Mouse (Mus musculus): ENCODE measurements around the gene Wsb2. TPM values are rescaled to one million over a fixed set of nuclear protein-coding genes. Genes with fewer than 3 reads are reported as not detected.
A peak's percentile ranks its signal among the peaks of the same experiment; 100 is the strongest.
"Not testable (repeated sequence)": the region's sequence is repeated elsewhere in the genome, so short reads cannot be mapped to it uniquely, and the experiment has no call there.

Gene Wsb2
- polyA plus RNA-seq, 1 experiment from 2014 or later: 69.8 TPM

DNA sequence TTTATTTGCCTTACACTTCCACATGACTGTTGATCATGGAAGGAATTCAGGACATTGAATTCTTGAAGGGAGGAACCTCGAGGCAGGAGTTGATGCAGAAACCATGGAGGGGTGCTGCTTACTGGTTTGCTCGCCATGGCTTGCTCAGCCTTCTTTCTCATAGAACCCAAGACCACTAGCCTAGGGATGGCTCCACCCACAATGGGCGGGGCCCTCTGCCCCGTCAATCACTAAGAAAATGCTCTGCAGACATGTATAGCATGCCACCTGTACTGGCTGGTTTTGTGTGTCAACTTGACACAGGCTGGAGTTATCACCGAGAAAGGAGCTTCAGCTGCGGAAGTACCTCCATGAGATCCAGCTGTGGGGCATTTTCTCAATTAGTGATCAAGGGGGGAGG, 17.0 kb upstream of the Wsb2 start:
- Histone ChIP-seq H3K36me3 (peaks cover 21% of the 10 kb centered on the region), H3K4me2 (no peak overlapping the region), H3K9ac (no peak overlapping the region), H3K4me3 (no peak overlapping the region), H3K9me3 (no peaks in the 10 kb centered on the region), H3K4me1 (no peaks in the 10 kb centered on the region), H3K27ac (no peak overlapping the region), H3K27me3 (no peaks in the 10 kb centered on the region)
- 74% methylated on average over 6 of the region's 6 CpGs for WGBS
- ATAC-seq (ENCODE audit: borderline replicate concordance, extremely low read depth, low FRiP score, low TSS enrichment): no peak

DNA sequence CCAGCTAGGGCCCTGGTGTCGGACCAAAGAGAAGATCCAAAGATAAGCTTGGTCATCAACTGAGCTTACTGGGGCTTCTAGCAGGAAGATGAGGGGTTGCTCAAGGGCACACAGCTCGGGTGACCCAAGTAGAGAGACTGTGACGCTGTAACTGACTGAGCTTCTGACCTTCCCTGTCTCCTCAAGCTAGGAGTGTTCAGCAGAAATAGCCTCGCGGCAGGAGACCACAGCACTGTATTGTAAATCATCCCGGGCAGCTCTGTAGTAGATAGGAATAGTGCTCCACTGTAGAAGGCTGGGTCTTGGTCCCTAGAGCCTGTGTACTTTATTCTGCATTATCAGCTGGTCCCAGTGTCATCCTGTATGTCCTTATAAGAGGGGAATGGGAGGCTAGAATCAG, 15.2 kb upstream of the Wsb2 start:
- 71% methylated on average over 6 of the region's 6 CpGs for WGBS
- no peak for ATAC-seq (ENCODE audit: borderline replicate concordance, extremely low read depth, low FRiP score, low TSS enrichment)

DNA sequence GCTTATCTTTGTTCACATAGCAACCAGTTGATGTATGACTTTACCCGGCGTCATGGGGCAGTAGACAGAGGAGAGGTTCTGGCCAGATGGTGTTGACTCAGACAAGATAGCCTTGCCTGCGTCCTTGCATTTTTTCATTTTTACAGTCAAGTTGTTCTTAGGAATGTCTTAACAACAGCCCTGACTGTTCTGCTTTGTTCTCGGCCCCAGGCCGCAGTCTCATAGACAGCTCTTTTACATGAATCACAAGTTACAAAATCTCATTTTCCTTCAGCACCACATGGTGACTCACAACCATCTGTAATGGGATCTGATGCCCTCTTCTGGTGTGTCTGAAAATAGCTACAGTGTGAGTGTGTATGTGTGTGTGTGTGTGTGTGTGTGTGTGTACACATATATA, 12.6 kb upstream of the Wsb2 start:
- not testable (repeated sequence) for H3K27ac ChIP-seq; H3K27me3 ChIP-seq; ATAC-seq (ENCODE audit: borderline replicate concordance, extremely low read depth, low FRiP score, low TSS enrichment); H3K9me3 ChIP-seq; H3K4me3 ChIP-seq; H3K9ac ChIP-seq; H3K4me2 ChIP-seq; H3K4me1 ChIP-seq
- H3K36me3 ChIP-seq: peaks cover 16% of the 10 kb centered on the region; the same call in 1 of the 2 replicates
- WGBS: 83% methylated on average over 5 of the region's 5 CpGs

More for the DNA sequence above, 15.2 kb upstream of the Wsb2 start:
- no peak overlapping the region for H3K9ac ChIP-seq
- H3K4me1 ChIP-seq: no peaks in the 10 kb centered on the region
- no peaks in the 10 kb centered on the region for H3K9me3 ChIP-seq
- no peak overlapping the region for H3K4me3 ChIP-seq
- no peaks in the 10 kb centered on the region for H3K27me3 ChIP-seq
- no peak overlapping the region for H3K4me2 ChIP-seq
- peaks cover 16% of the 10 kb centered on the region for H3K36me3 ChIP-seq
- no peak overlapping the region for H3K27ac ChIP-seq

DNA sequence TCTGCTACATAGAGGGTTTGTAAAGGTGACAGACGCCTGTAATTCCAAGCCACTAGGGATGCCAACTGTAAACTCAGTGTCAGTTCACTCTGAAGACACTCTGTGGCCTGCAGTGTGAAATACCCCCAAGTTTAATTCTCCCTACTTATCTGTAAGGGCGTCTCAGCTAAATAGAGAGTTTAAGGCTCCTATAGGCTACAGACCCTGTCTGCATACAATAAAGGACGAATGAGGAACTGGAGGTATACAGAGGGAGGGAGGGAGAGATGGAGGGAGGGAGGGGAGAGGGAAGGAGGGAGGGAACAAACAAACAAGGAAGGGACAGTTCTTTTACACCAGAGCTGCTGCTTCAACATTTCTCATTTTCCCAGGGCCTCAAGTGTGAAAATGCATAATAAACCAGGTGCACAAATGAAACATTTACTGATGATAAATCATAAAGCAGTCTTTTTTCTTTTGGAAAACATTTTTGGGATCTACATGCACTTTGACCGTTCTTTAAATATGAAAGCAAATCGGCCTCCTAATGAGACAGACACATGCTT, 11.6 kb upstream of the Wsb2 start:
- Histone ChIP-seq H3K4me1 (no peaks in the 10 kb centered on the region), H3K9ac (no peak overlapping the region), H3K9me3 (no peaks in the 10 kb centered on the region), H3K36me3 (peaks cover 18% of the 10 kb centered on the region; the same call in 1 of the 2 replicates), H3K4me2 (no peak overlapping the region), H3K27ac (no peak overlapping the region), H3K4me3 (no peak overlapping the region), H3K27me3 (no peaks in the 10 kb centered on the region)
- WGBS: 77% methylated on average over 5 of the region's 5 CpGs
- no peak for ATAC-seq (ENCODE audit: borderline replicate concordance, extremely low read depth, low FRiP score, low TSS enrichment)

DNA sequence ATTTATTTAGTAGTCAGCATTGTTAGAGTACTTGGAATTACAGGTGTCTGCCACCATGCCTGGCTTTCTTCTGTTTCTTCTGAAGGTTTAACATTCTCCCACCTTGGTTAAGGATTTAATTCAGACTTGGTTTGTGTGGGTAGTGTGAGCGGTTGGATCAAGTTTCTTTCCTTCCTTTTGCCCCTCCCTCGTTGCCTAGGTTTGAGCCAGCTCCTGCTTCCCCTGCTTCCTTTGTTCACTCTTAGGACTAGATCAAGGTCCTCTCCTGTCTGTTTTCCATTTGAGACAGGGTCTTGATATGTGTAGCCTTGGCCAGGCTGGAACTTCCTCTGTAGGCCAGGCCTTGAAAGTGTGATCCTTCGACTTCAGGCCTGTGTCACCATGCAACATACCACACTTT, 10.8 kb upstream of the Wsb2 start:
- no peak overlapping the region for H3K9ac ChIP-seq
- peaks cover 18% of the 10 kb centered on the region; the same call in 1 of the 2 replicates for H3K36me3 ChIP-seq
- no peak for ATAC-seq (ENCODE audit: borderline replicate concordance, extremely low read depth, low FRiP score, low TSS enrichment)
- 47% methylated on average over 3 of the region's 3 CpGs for WGBS
- no peaks in the 10 kb centered on the region for H3K27me3 ChIP-seq
- no peak overlapping the region for H3K4me3 ChIP-seq
- H3K4me2 ChIP-seq: no peak overlapping the region
- no peaks in the 10 kb centered on the region for H3K4me1 ChIP-seq
- H3K27ac ChIP-seq: no peak overlapping the region
- H3K9me3 ChIP-seq: no peaks in the 10 kb centered on the region

DNA sequence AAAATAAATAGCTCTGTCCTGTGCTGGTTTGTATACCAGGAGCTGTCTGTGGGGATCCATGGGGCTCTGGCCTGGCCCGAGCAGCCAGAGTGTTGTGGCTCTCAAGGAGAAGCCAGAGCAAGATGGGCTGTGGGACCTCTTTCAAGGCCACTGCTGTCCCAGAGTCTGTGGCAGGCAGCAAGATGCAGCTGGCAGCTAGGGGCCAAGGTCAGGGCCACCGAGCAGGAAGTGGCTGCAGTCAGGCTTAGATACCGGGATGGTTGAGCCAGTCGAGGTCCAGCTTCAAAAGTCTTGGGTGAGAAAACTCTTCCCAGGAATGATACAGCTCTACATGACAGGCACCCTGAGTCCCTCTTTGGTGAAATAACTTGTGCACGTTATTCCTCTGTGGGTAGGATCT, 10.1 kb upstream of the Wsb2 start:
- 76% methylated on average over 5 of the region's 5 CpGs for WGBS
- no peak overlapping the region for H3K27ac ChIP-seq
- no peak for ATAC-seq (ENCODE audit: borderline replicate concordance, extremely low read depth, low FRiP score, low TSS enrichment)

DNA sequence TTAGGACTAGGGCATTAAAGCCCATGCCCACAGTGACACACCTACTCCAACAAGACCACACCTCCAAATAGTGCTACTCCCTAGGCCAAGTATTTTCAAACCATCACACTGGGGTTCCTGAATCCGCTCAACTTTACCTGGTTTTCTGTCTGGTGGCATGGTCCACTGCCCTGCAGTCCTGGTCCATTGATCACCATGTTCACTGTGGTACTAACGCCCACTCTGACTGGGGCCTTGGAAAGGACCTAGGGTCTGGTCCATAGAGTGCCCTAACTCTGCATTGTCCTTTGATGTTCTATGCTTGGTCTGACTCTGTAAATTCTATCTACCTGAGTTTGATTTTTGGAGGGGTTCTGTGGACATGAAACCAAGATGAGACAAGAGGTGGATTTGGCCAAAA, 9.3 kb upstream of the Wsb2 start:
- Histone ChIP-seq H3K4me2 (no peak overlapping the region), H3K27me3 (no peaks in the 10 kb centered on the region), H3K4me3 (no peak overlapping the region), H3K9ac (no peak overlapping the region), H3K4me1 (no peaks in the 10 kb centered on the region), H3K9me3 (no peaks in the 10 kb centered on the region), H3K36me3 (peaks cover 18% of the 10 kb centered on the region; the same call in 1 of the 2 replicates), H3K27ac (no peak overlapping the region)
- 93% methylated on average over 2 of the region's 2 CpGs for WGBS
- no peak for ATAC-seq (ENCODE audit: borderline replicate concordance, extremely low read depth, low FRiP score, low TSS enrichment)

More for the DNA sequence above, 10.1 kb upstream of the Wsb2 start:
- Histone ChIP-seq H3K9me3 (no peaks in the 10 kb centered on the region), H3K4me2 (no peak overlapping the region), H3K36me3 (peaks cover 18% of the 10 kb centered on the region; the same call in 1 of the 2 replicates), H3K9ac (no peak overlapping the region), H3K4me1 (no peaks in the 10 kb centered on the region), H3K4me3 (no peak overlapping the region), H3K27me3 (no peaks in the 10 kb centered on the region)

DNA sequence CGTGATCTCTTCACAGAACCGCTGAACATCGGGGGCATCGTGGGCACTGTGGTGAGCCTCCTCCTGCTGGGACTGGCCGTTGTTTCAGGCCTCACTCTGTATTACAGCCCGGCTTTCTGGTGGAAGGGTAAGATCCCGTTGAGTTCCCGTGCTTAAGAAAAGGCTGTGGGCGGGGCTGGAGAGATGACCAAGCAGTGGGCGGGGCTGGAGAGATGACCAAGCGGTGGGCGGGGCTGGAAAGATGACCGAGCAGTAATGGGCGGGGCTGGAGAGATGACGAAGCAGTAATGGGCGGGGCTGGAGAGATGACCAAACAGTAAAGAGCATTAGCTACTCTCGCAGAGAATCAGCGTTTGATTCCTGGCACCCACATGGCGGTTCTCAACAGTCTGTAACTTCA, 8.8 kb upstream of the Wsb2 start:
- Histone ChIP-seq H3K4me2 (no peak overlapping the region), H3K4me1 (no peaks in the 10 kb centered on the region), H3K4me3 (no peak overlapping the region), H3K9me3 (no peaks in the 10 kb centered on the region), H3K36me3 (peaks cover 18% of the 10 kb centered on the region; the same call in 1 of the 2 replicates), H3K9ac (no peak overlapping the region), H3K27me3 (no peaks in the 10 kb centered on the region), H3K27ac (no peak overlapping the region)
- WGBS: 39% methylated on average over 19 of the region's 19 CpGs
- peak; percentile 65; the same call in 1 of the 2 replicates for ATAC-seq (ENCODE audit: borderline replicate concordance, extremely low read depth, low FRiP score, low TSS enrichment)

DNA sequence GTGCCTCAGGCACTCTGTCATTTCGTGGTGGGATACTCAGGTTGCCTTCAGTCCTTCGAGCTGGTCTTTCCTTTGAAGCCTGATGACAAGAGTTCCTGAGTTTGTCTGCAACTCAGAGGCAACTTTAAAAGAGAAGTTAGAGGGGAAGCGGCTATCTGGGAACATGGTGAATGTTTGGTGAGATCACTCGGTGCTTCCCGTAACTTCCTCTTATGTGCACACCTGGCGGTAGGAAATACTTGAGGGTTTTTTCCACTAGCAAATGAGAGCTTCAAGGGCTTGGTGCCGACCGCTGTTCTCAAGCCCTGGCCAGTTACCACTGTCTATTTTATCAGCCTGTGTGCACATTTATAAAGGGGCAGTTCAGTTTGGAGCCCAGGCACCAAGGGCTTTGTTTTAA, 3.0 kb upstream of the Wsb2 start:
- H3K36me3 ChIP-seq: peaks cover 6% of the 10 kb centered on the region; the same call in 1 of the 2 replicates
- peaks cover 33% of the 10 kb centered on the region for H3K4me1 ChIP-seq
- ATAC-seq (ENCODE audit: borderline replicate concordance, extremely low read depth, low FRiP score, low TSS enrichment): no peak
- no peaks in the 10 kb centered on the region for H3K9me3 ChIP-seq
- H3K27ac ChIP-seq: no peak overlapping the region
- H3K4me3 ChIP-seq: no peak overlapping the region
- no peak overlapping the region for H3K4me2 ChIP-seq
- H3K27me3 ChIP-seq: no peaks in the 10 kb centered on the region
- no peak overlapping the region for H3K9ac ChIP-seq
- 53% methylated on average over 8 of the region's 8 CpGs for WGBS

DNA sequence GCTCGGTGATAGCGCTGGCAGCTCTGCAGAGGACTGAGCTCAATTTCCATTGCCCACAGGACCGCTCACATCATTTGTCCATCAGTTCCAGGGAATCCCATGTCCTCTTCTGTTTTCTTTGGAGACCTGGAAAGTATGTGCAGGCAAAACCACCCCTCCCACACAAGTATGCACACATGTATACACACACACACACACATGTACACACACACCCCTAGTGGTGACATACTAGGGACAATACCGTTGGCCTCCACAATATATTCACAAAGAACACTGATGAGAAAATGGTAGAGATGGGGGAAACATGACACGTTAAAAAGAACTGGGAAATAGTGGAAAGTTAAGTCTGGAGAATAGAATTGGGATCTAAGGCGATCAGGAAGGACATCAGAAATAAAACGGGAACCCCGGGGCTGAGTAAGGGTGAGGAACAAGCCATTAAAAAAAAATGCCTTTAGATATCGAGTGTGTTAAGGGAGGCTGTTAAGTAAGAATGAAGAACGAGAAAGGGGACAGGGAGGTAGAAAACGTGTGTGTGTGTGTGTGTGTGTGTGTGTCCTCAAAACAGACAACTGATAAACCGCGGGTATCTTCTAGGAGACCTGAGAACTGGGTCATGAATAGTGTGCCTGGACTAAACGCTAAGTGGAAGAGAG, 1.3 kb upstream of the Wsb2 start:
- Histone ChIP-seq H3K36me3 (no peaks in the 10 kb centered on the region; the same call in 1 of the 2 replicates), H3K9me3 (no peaks in the 10 kb centered on the region), H3K4me3 (peak overlapping the region; percentile 98; the same call in 1 of the 2 replicates), H3K27me3 (no peaks in the 10 kb centered on the region), H3K4me2 (peak overlapping the region; percentile 86), H3K27ac (peak overlapping the region; percentile 96), H3K9ac (no peak overlapping the region), H3K4me1 (peaks cover 50% of the 10 kb centered on the region)
- no peak for ATAC-seq (ENCODE audit: borderline replicate concordance, extremely low read depth, low FRiP score, low TSS enrichment)
- WGBS: 28% methylated on average over 14 of the region's 14 CpGs

DNA sequence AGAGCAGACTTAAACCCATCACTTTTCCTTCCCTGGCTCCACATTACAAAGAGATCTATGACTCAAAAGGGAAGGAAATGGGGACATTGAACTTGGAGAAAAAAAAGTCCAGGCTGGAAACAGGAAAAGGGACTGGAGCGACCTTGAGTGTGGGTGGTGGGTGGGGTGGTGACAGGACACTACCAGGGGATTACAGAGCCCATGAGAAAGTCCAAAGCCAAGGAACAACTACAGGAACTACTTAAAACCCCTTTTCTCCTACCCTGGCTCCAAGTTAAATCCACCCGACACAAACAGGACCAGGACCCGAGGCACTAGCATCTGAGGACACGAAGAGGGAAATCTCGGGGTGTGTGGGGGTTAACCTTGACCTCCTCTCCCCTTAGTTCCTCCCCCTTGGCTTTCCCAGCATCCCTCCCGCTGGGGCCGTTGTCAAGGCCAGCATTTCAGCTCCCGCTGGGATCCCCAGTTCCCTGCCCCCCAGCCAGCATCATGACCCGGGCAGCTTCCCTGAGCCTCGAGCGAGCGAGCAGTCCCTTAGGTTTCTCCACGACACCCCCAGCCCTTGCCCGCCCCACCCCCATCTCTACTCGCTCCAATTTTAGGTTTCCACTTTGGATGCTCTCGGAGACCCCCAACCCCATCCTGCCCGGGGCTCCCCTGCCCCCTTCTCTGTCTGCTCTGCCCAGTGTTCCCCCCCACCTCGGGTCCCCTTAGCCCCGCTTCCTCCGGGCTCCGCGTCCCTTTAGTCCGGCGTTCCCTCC, 557 bp upstream of the Wsb2 start:
- H3K9me3 ChIP-seq: no peaks in the 10 kb centered on the region
- H3K9ac ChIP-seq: peak overlapping the region; percentile 96
- H3K4me1 ChIP-seq: peaks cover 56% of the 10 kb centered on the region
- peak; percentile 47; the same call in 1 of the 2 replicates for ATAC-seq (ENCODE audit: borderline replicate concordance, extremely low read depth, low FRiP score, low TSS enrichment)
- H3K27ac ChIP-seq: peak overlapping the region; percentile 96
- H3K36me3 ChIP-seq: no peaks in the 10 kb centered on the region; the same call in 1 of the 2 replicates
- 0% methylated on average over 17 of the region's 24 CpGs for whole genome bisulfite sequencing
- H3K27me3 ChIP-seq: no peaks in the 10 kb centered on the region
- peak overlapping the region; percentile 98 for H3K4me3 ChIP-seq
- H3K4me2 ChIP-seq: peak overlapping the region; percentile 86
